Mouse (Mus musculus) limb, embryonic 11.5 days (tissue): ENCODE measurements around the gene Cntn2. TPM values are rescaled to one million over a fixed set of nuclear protein-coding genes. Genes with fewer than 3 reads are reported as not detected.

ENCODE experiments used
- ATAC-seq: fragments of 200-750 bp; cut with Nextera tagmentation; 2 replicates; pipeline ENCODE4 v1.8.0; 2017; ENCODE audit warnings: low read depth; ENCODE audit not compliant: insufficient number of reproducible peaks, low FRiP score, low TSS enrichment
- DNase-seq: peaks from one replicate; pipeline ENCODE4 v3.0.0-alpha.2; 2015; ENCODE audit warnings: low spot score
- H3K27ac ChIP-seq: fragments of 300-500 bp; sonication (generic); replicated peaks from 2 replicates; pipeline ENCODE4 v1.5.1; 2014; ENCODE audit warnings: low read depth, mild to moderate bottlenecking, low read length
- H3K27me3 ChIP-seq: fragments of 300-500 bp; sonication (generic); 2 replicates; pipeline ENCODE4 v1.6.1; 2014; ENCODE audit warnings: mild to moderate bottlenecking, low read length, mixed read lengths; ENCODE audit not compliant: control insufficient read depth, insufficient read depth
- H3K36me3 ChIP-seq: fragments of 300-500 bp; sonication (generic); 2 replicates; pipeline ENCODE4 v1.6.1; 2014; ENCODE audit warnings: mild to moderate bottlenecking, low read length, moderate library complexity, mixed read lengths; ENCODE audit not compliant: control insufficient read depth, insufficient read depth
- H3K4me1 ChIP-seq: fragments of 300-500 bp; sonication (generic); 2 replicates; pipeline ENCODE4 v1.6.1; 2014; ENCODE audit warnings: low read length, mixed read lengths; ENCODE audit not compliant: control insufficient read depth, insufficient read depth
- H3K4me2 ChIP-seq: fragments of 300-500 bp; sonication (generic); 2 replicates; pipeline ENCODE4 v1.6.1; 2014; ENCODE audit warnings: low read depth, mild to moderate bottlenecking, moderate library complexity; ENCODE audit not compliant: severe bottlenecking
- H3K4me3 ChIP-seq: fragments of 300-500 bp; sonication (generic); 2 replicates; pipeline ENCODE4 v1.5.1; 2014; ENCODE audit warnings: low read depth, low read length
- H3K9ac ChIP-seq: fragments of 300-500 bp; sonication (generic); 2 replicates; pipeline ENCODE4 v1.6.1; 2014; ENCODE audit warnings: mild to moderate bottlenecking, low read length
- H3K9me3 ChIP-seq: fragments of 300-500 bp; sonication (generic); 2 replicates; pipeline ENCODE4 v1.6.1; 2016; ENCODE audit warnings: low read length; ENCODE audit not compliant: control insufficient read depth
- WGBS: fragments of 180-500 bp; shearing (Covaris S2); extraction: QIAGEN DNeasy Blood & Tissue Kit; methylation state at CpG from one replicate; pipeline ENCODE4 v1.1.7; 2014; 5-methylcytosine and 5-hydroxymethylcytosine counted together
- polyA plus RNA-seq: library from polyadenylated mRNA; unstranded; fragments of >200 nt; fragmentation: Nextera tagmentation; extraction: Ambion mirVana; gene quantifications from 2 replicates; pipeline ENCODE4 v1.2.1, GENCODE M21; 2014

The Cntn2 gene
- polyA plus RNA-seq, 1 experiment from 2014 or later, result 0.52 TPM

- 27% methylated on average over 6 of the region's 6 CpGs for WGBS
- H3K27ac ChIP-seq, result no peak overlapping the region
- H3K27me3 ChIP-seq, result no peaks in the 10 kb centered on the region
These were observed 21.9 kb upstream of the Cntn2 start for GRCm38 (mm10) chr1:132564946-132565345.

GRCm38 (mm10) chr1:132562337-132562795 lies 19.3 kb upstream of the Cntn2 start:
- Histone ChIP-seq H3K36me3 (no peaks in the 10 kb centered on the region), H3K9me3 (no peaks in the 10 kb centered on the region), H3K27ac (no peak overlapping the region), H3K4me2 (no peak overlapping the region), H3K4me1 (0 out of 2 replicates have a peak, but pooled peaks cover 3% of the 10 kb centered on the region), H3K27me3 (peaks cover 3% of the 10 kb centered on the region; the same call in 1 of the 2 replicates), H3K4me3 (no peak overlapping the region), H3K9ac (no peak overlapping the region)
- WGBS, result 14% methylated on average over 10 of the region's 10 CpGs
- DNase-seq (no peak), ATAC-seq (no peak)

More at GRCm38 (mm10) chr1:132564946-132565345, 21.9 kb upstream of the Cntn2 start:
- no peaks in the 10 kb centered on the region for H3K4me1 ChIP-seq
- no peak for ATAC-seq
- no peaks in the 10 kb centered on the region for H3K9me3 ChIP-seq
- H3K4me2 ChIP-seq, result no peak overlapping the region
- no peak for DNase-seq
- no peak overlapping the region for H3K4me3 ChIP-seq
- H3K36me3 ChIP-seq, result no peaks in the 10 kb centered on the region
- no peak overlapping the region for H3K9ac ChIP-seq

- DNase-seq, result no peak
- Histone ChIP-seq H3K4me2 (no peak overlapping the region), H3K27ac (no peak overlapping the region), H3K4me3 (no peak overlapping the region), H3K36me3 (no peaks in the 10 kb centered on the region), H3K9me3 (no peaks in the 10 kb centered on the region), H3K27me3 (peaks cover 3% of the 10 kb centered on the region; the same call in 1 of the 2 replicates), H3K9ac (no peak overlapping the region), H3K4me1 (0 out of 2 replicates have a peak, but pooled peaks cover 3% of the 10 kb centered on the region)
- no peak for ATAC-seq
- 74% methylated on average over 8 of the region's 8 CpGs for WGBS
These were observed 18.0 kb upstream of the Cntn2 start for GRCm38 (mm10) chr1:132560907-132561700.

GRCm38 (mm10) chr1:132559045-132559444 lies 16.0 kb upstream of the Cntn2 start:
- 0 out of 2 replicates have a peak, but pooled peaks cover 3% of the 10 kb centered on the region for H3K4me1 ChIP-seq
- no peaks in the 10 kb centered on the region for H3K9me3 ChIP-seq
- H3K36me3 ChIP-seq, result no peaks in the 10 kb centered on the region
- H3K4me3 ChIP-seq, result no peak overlapping the region
- 12% methylated on average over 6 of the region's 6 CpGs for WGBS
- no peak for DNase-seq
- H3K4me2 ChIP-seq, result no peak overlapping the region
- ATAC-seq, result no peak
- H3K27me3 ChIP-seq, result peaks cover 3% of the 10 kb centered on the region; the same call in 1 of the 2 replicates
- no peak overlapping the region for H3K9ac ChIP-seq
- no peak overlapping the region for H3K27ac ChIP-seq

GRCm38 (mm10) chr1:132557901-132558631 lies 15.0 kb upstream of the Cntn2 start:
- no peaks in the 10 kb centered on the region for H3K9me3 ChIP-seq
- H3K36me3 ChIP-seq, result no peaks in the 10 kb centered on the region
- DNase-seq (no peak), ATAC-seq (no peak; the same call in 1 of the 2 replicates)
- H3K4me2 ChIP-seq, result no peak overlapping the region
- H3K4me3 ChIP-seq, result no peak overlapping the region
- peaks cover 3% of the 10 kb centered on the region; the same call in 1 of the 2 replicates for H3K27me3 ChIP-seq
- WGBS, result 27% methylated on average over 9 of the region's 9 CpGs
- H3K4me1 ChIP-seq, result 0 out of 2 replicates have a peak, but pooled peaks cover 3% of the 10 kb centered on the region
- H3K9ac ChIP-seq, result no peak overlapping the region; the same call in 1 of the 2 replicates
- no peak overlapping the region for H3K27ac ChIP-seq

- H3K27me3 ChIP-seq, result peaks cover 41% of the 10 kb centered on the region
- H3K9me3 ChIP-seq, result no peaks in the 10 kb centered on the region
- H3K4me3 ChIP-seq, result no peak overlapping the region
These were observed 733 bp upstream of the Cntn2 start for GRCm38 (mm10) chr1:132543789-132544188.

GRCm38 (mm10) chr1:132541824-132542599 lies 1.0 kb downstream of the Cntn2 start:
- 0 out of 2 replicates have a peak, but pooled peaks have one; percentile 5 for ATAC-seq

More at GRCm38 (mm10) chr1:132543789-132544188, 733 bp upstream of the Cntn2 start:
- Histone ChIP-seq H3K27ac (no peak overlapping the region), H3K4me1 (peaks cover 15% of the 10 kb centered on the region), H3K9ac (no peak overlapping the region), H3K4me2 (no peak overlapping the region), H3K36me3 (no peaks in the 10 kb centered on the region)
- DNase-seq, result no peak
- 74% methylated on average over 8 of the region's 8 CpGs for WGBS
- ATAC-seq, result no peak

More at GRCm38 (mm10) chr1:132541824-132542599, 1.0 kb downstream of the Cntn2 start:
- Histone ChIP-seq H3K36me3 (no peaks in the 10 kb centered on the region), H3K27ac (no peak overlapping the region), H3K4me3 (peak overlapping the region; percentile 26), H3K9ac (no peak overlapping the region), H3K4me2 (peak overlapping the region; percentile 56; the same call in 1 of the 2 replicates), H3K4me1 (peaks cover 15% of the 10 kb centered on the region), H3K27me3 (peaks cover 41% of the 10 kb centered on the region), H3K9me3 (no peaks in the 10 kb centered on the region)
- no peak for DNase-seq
- 7% methylated on average over 5 of the region's 5 CpGs for WGBS
